Mouse (Mus musculus) lung, adult 2 months (tissue): ENCODE results near the gene Ccdc136. TPM values are rescaled to one million over a fixed set of nuclear protein-coding genes. Genes with fewer than 3 reads are reported as not detected.

Source experiments
- DNase-seq: peaks from one replicate; pipeline ENCODE4 v3.0.0; 2022
- H3K4me1 ChIP-seq: fragments of 200-500 bp; 2 replicates; pipeline ENCODE4 v1.6.1; 2011; ENCODE audit warnings: low read length; ENCODE audit not compliant: control insufficient read depth, insufficient read depth
- H3K4me3 ChIP-seq: fragments of 200-500 bp; replicated peaks from 2 replicates; pipeline ENCODE3; 2011; ENCODE audit warnings: low read depth, mild to moderate bottlenecking, control low read depth, low read length; ENCODE audit errors: extremely low read depth
- CTCF ChIP-seq: fragments of 200-500 bp; IDR thresholded peaks from 2 replicates; pipeline ENCODE4 v1.5.1; 2011; ENCODE audit warnings: mild to moderate bottlenecking, low read length, control low read depth; ENCODE audit not compliant: insufficient read depth
- POLR2A ChIP-seq: fragments of 200-500 bp; IDR thresholded peaks from 2 replicates; pipeline ENCODE4 v1.6.1; 2011; ENCODE audit warnings: low read depth, mild to moderate bottlenecking, control low read depth, low read length, borderline replicate concordance; ENCODE audit errors: extremely low read depth
- WGBS: fragments of 180-500 bp; shearing (Covaris S2); methylation state at CpG from one replicate; pipeline ENCODE4 v1.1.7; 2018; 5-methylcytosine and 5-hydroxymethylcytosine counted together
- polyA plus RNA-seq: library from polyadenylated mRNA; depleted of rRNA; stranded (reverse); fragments of >200 nt; gene quantifications from 2 replicates; pipeline ENCODE4 v1.2.3, GENCODE M21; 2012

Gene Ccdc136
- polyA plus RNA-seq, 1 experiment, result 3.2 TPM

GRCm38 (mm10) chr6:29362246-29363128, 33.6 kb upstream of the Ccdc136 start:
- H3K4me1 ChIP-seq, result peaks cover 8% of the 10 kb centered on the region
- DNase-seq, result no peak
- 49% methylated on average over 7 of the region's 7 CpGs for WGBS
- TF ChIP-seq POLR2A (no peak), CTCF (peak; percentile 25; the same call in 1 of the 2 replicates)
- no peak overlapping the region for H3K4me3 ChIP-seq

GRCm38 (mm10) chr6:29363129-29363515, 33.0 kb upstream of the Ccdc136 start:
- no peak for TF ChIP-seq CTCF
- no peak for TF ChIP-seq POLR2A
- Histone ChIP-seq H3K4me3 (no peak overlapping the region), H3K4me1 (peaks cover 8% of the 10 kb centered on the region)
- 78% methylated on average over 3 of the region's 3 CpGs for WGBS
- DNase-seq, result no peak

- no peak for DNase-seq
- WGBS, result 94% methylated on average over 1 of the region's 1 CpGs
- Histone ChIP-seq H3K4me1 (0 out of 2 replicates have a peak, but pooled peaks cover 2% of the 10 kb centered on the region), H3K4me3 (no peak overlapping the region)
- no peak for TF ChIP-seq CTCF
- no peak for TF ChIP-seq POLR2A
These were observed 30.8 kb upstream of the Ccdc136 start for GRCm38 (mm10) chr6:29365277-29365676.

- Histone ChIP-seq H3K4me1 (no peaks in the 10 kb centered on the region), H3K4me3 (no peak overlapping the region)
- no peak for TF ChIP-seq POLR2A
- no peak for TF ChIP-seq CTCF
- WGBS, result 78% methylated on average over 4 of the region's 4 CpGs
- no peak for DNase-seq
These were observed 18.7 kb upstream of the Ccdc136 start for GRCm38 (mm10) chr6:29377386-29377785.

- H3K4me3 ChIP-seq, result no peak overlapping the region
- WGBS, result 93% methylated on average over 10 of the region's 10 CpGs
- TF ChIP-seq POLR2A (no peak), CTCF (no peak)
These were observed 17.4 kb upstream of the Ccdc136 start for GRCm38 (mm10) chr6:29378678-29379077.

GRCm38 (mm10) chr6:29379954-29380353, 16.2 kb upstream of the Ccdc136 start:
- H3K4me3 ChIP-seq, result no peak overlapping the region
- TF ChIP-seq CTCF, result no peak
- no peak for TF ChIP-seq POLR2A
- H3K4me1 ChIP-seq, result no peaks in the 10 kb centered on the region
- DNase-seq, result no peak
- whole genome bisulfite sequencing, result 83% methylated on average over 6 of the region's 6 CpGs

More at GRCm38 (mm10) chr6:29378678-29379077, 17.4 kb upstream of the Ccdc136 start:
- no peak for DNase-seq
- no peaks in the 10 kb centered on the region for H3K4me1 ChIP-seq

GRCm38 (mm10) chr6:29382442-29382841, 13.7 kb upstream of the Ccdc136 start:
- no peak for TF ChIP-seq POLR2A
- TF ChIP-seq CTCF, result no peak
- no peak for DNase-seq
- Histone ChIP-seq H3K4me1 (no peaks in the 10 kb centered on the region), H3K4me3 (no peak overlapping the region)
- WGBS, result 67% methylated on average over 2 of the region's 2 CpGs

GRCm38 (mm10) chr6:29388052-29388518, 8.0 kb upstream of the Ccdc136 start, which contains the start of gene Opn1sw:
TSS of gene Opn1sw (minus strand) at chr6:29388468.
- Histone ChIP-seq H3K4me3 (peak within 1 kb of the TSS; percentile 35), H3K4me1 (no peaks in the 10 kb centered on the region)
- no peak for DNase-seq
- TF ChIP-seq CTCF (no peak), POLR2A (no peak)
- 4% methylated on average over 12 of the region's 12 CpGs for WGBS

GRCm38 (mm10) chr6:29388606-29389080, 7.5 kb upstream of the Ccdc136 start:
- Histone ChIP-seq H3K4me3 (no peak overlapping the region), H3K4me1 (no peaks in the 10 kb centered on the region)
- TF ChIP-seq POLR2A (no peak), CTCF (no peak)
- 9% methylated on average over 11 of the region's 11 CpGs for WGBS
- peak; percentile 76 for DNase-seq
